Mouse (Mus musculus) kidney, embryonic 16.5 days (tissue): ENCODE measurements around the gene Fam172a. TPM values are rescaled to one million over a fixed set of nuclear protein-coding genes. Genes with fewer than 3 reads are reported as not detected.

ENCODE experiments used
- ATAC-seq: fragments of 200-750 bp; cut with Nextera tagmentation; 2 replicates; pipeline ENCODE4 v1.8.0; 2017; ENCODE audit warnings: moderate TSS enrichment; ENCODE audit not compliant: low FRiP score, low TSS enrichment
- H3K27ac ChIP-seq: fragments of 300-500 bp; sonication (generic); 2 replicates; pipeline ENCODE4 v1.5.1; 2014; ENCODE audit warnings: low read length
- H3K27me3 ChIP-seq: fragments of 300-500 bp; sonication (generic); 2 replicates; pipeline ENCODE4 v1.6.1; 2014; ENCODE audit warnings: low read length, control low read depth, mixed read lengths; ENCODE audit not compliant: insufficient read depth
- H3K36me3 ChIP-seq: fragments of 300-500 bp; sonication (generic); 2 replicates; pipeline ENCODE4 v1.6.1; 2014; ENCODE audit warnings: low read length, control low read depth, mixed read lengths; ENCODE audit not compliant: insufficient read depth
- H3K4me1 ChIP-seq: fragments of 300-500 bp; sonication (generic); 2 replicates; pipeline ENCODE4 v1.6.1; 2014; ENCODE audit warnings: low read length, control low read depth, mixed read lengths; ENCODE audit not compliant: insufficient read depth
- H3K4me2 ChIP-seq: fragments of 300-500 bp; sonication (generic); replicated peaks from 2 replicates; pipeline ENCODE4 v1.6.1; 2014; ENCODE audit warnings: low read depth, low read length
- H3K4me3 ChIP-seq: fragments of 300-500 bp; sonication (generic); 2 replicates; pipeline ENCODE4 v1.5.1; 2014; ENCODE audit warnings: mild to moderate bottlenecking, low read length
- H3K9ac ChIP-seq: fragments of 300-500 bp; sonication (generic); replicated peaks from 2 replicates; pipeline ENCODE4 v1.6.1; 2014; ENCODE audit warnings: low read length
- H3K9me3 ChIP-seq: fragments of 300-500 bp; sonication (generic); 2 replicates; pipeline ENCODE4 v1.6.1; 2016; ENCODE audit warnings: low read length, control low read depth
- WGBS: fragments of 180-500 bp; shearing (Covaris S2); extraction: QIAGEN DNeasy Blood & Tissue Kit; methylation state at CpG from one replicate; pipeline ENCODE4 v1.1.7; 2014; 5-methylcytosine and 5-hydroxymethylcytosine counted together
- polyA plus RNA-seq: library from polyadenylated mRNA; unstranded; fragments of >200 nt; fragmentation: Nextera tagmentation; extraction: Ambion mirVana; gene quantifications from 2 replicates; pipeline ENCODE4 v1.2.1, GENCODE M21; 2015

The Fam172a gene
- polyA plus RNA-seq, 1 experiment from 2014 or later = 23.3 TPM

DNA sequence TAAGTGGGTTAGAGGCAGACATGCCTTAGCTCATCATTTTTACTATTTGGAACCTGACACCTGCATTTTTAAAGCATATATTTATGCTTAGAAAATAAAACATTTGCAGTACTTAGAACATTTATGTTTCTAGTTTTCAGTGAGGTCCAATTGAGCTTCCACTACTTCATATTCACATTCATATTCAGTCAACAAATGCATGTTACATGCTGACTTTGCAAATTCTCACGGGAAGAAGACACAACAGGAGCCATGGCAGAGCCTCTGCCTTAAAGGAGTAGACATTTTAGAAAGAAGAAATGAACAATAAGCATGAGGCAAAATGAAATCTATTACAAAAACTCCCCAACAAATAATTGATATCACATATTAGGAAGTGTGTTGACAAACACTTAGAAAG lies 416.9 kb downstream of the Fam172a start:
- H3K4me2 ChIP-seq = no peak overlapping the region
- H3K9me3 ChIP-seq = no peaks in the 10 kb centered on the region
- ATAC-seq = no peak
- WGBS = 84% methylated on average over 1 of the region's 1 CpGs
- no peak overlapping the region for H3K27ac ChIP-seq
- no peaks in the 10 kb centered on the region for H3K4me1 ChIP-seq
- no peak overlapping the region for H3K4me3 ChIP-seq
- no peaks in the 10 kb centered on the region for H3K27me3 ChIP-seq
- no peaks in the 10 kb centered on the region for H3K36me3 ChIP-seq
- no peak overlapping the region for H3K9ac ChIP-seq

DNA sequence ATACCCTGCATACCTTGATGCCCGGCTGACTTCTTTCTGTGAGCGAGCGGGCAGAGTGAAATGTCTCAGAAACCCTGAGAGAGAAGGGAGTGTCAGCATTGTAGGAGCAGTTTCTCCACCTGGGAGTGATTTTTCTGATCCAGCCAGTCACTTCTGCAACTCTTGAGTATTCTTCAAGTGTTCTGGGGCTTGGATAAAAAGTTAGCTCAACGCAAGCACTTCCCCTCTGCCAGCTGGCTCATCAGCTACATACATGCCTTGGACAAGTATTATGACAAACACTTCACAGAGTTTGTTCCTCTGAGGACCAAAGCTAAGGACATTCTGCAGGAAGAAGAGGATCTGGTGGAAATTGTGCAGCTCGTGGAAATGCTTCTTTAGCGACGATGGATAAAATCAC lies 420.2 kb downstream of the Fam172a start:
- 95% methylated on average over 7 of the region's 7 CpGs for WGBS
- no peak for ATAC-seq
- H3K4me1 ChIP-seq = no peaks in the 10 kb centered on the region
- no peak overlapping the region for H3K9ac ChIP-seq
- H3K27me3 ChIP-seq = no peaks in the 10 kb centered on the region
- H3K36me3 ChIP-seq = no peaks in the 10 kb centered on the region
- no peaks in the 10 kb centered on the region for H3K9me3 ChIP-seq
- H3K27ac ChIP-seq = no peak overlapping the region
- H3K4me2 ChIP-seq = no peak overlapping the region
- no peak overlapping the region for H3K4me3 ChIP-seq

DNA sequence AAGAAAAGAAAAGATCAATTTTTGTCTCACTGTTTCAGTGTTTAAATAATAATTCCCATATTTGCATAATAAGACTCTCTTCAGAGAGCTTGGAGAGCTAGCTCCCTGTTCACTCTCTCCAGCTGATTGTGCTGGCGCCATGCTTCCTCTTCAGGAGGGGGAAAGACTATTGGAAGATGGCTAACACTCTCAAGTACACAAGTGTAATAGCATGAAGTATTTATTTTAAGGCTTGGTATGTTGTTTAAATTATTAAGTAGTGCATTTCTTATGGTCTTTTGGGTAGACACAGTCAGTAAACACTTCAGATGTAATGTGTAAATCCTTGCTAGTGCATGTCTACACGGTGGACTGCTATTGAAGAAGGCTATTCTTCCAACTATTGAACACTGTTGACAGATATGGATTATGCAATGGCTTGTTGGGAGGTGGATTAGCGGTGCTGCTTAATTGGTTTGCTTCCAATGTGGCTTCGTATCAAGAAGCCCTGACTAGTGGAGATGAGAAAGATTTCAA lies 422.1 kb downstream of the Fam172a start:
- Histone ChIP-seq H3K4me2 (no peak overlapping the region), H3K36me3 (no peaks in the 10 kb centered on the region), H3K9me3 (no peaks in the 10 kb centered on the region), H3K4me1 (no peaks in the 10 kb centered on the region), H3K27me3 (no peaks in the 10 kb centered on the region), H3K27ac (no peak overlapping the region), H3K4me3 (no peak overlapping the region), H3K9ac (no peak overlapping the region)
- WGBS = 89% methylated on average over 4 of the region's 4 CpGs
- ATAC-seq = no peak

DNA sequence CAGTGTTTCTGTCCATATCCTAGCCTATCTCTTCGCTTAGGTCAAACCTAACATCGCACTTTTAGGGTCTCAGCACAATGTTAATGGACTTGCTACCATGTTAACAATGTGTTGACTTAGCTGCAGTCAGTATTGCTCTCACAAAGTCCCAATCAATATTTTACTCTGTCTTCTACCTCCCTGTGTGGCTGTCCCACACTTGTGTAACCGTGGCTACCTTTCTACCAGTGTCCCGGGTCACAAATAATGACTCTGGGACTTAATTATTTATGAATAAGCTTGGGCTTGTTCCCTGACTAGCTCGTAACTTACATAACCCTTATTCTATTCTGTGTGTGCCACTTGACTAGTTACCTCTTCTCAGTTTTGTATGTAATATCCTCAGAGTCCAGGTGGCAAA lies 455.6 kb downstream of the Fam172a start:
- H3K27ac ChIP-seq = no peak overlapping the region
- H3K9ac ChIP-seq = no peak overlapping the region
- no peak overlapping the region for H3K4me3 ChIP-seq
- H3K36me3 ChIP-seq = no peaks in the 10 kb centered on the region
- H3K4me2 ChIP-seq = no peak overlapping the region
- no peaks in the 10 kb centered on the region for H3K27me3 ChIP-seq
- H3K9me3 ChIP-seq = no peaks in the 10 kb centered on the region
- 84% methylated on average over 5 of the region's 5 CpGs for WGBS
- ATAC-seq = no peak
- no peaks in the 10 kb centered on the region for H3K4me1 ChIP-seq

DNA sequence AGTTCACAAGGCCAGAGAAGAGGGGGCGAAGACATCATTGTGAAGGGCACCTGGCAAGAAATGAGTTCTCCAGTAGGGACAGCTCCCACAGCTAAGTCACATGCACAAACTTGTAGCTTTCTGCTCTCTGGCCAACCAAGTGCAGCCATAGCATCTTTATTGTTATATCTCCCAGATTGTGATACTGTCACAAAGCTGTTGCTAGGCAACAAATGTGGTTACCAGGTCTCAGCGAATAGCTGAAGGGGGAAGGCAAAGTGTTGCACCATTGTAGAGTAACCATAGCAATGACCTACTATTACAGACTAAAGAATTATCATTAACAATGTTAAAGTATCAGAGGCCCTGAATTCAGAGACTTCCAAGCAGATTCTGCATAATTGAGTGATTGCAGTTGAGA lies 460.3 kb downstream of the Fam172a start:
- WGBS = 46% methylated on average over 2 of the region's 2 CpGs
- Histone ChIP-seq H3K27me3 (peaks cover 19% of the 10 kb centered on the region), H3K27ac (no peak overlapping the region), H3K4me1 (peaks cover 9% of the 10 kb centered on the region; the same call in 1 of the 2 replicates), H3K4me3 (no peak overlapping the region), H3K36me3 (no peaks in the 10 kb centered on the region), H3K4me2 (no peak overlapping the region), H3K9ac (no peak overlapping the region), H3K9me3 (no peaks in the 10 kb centered on the region)
- no peak for ATAC-seq

DNA sequence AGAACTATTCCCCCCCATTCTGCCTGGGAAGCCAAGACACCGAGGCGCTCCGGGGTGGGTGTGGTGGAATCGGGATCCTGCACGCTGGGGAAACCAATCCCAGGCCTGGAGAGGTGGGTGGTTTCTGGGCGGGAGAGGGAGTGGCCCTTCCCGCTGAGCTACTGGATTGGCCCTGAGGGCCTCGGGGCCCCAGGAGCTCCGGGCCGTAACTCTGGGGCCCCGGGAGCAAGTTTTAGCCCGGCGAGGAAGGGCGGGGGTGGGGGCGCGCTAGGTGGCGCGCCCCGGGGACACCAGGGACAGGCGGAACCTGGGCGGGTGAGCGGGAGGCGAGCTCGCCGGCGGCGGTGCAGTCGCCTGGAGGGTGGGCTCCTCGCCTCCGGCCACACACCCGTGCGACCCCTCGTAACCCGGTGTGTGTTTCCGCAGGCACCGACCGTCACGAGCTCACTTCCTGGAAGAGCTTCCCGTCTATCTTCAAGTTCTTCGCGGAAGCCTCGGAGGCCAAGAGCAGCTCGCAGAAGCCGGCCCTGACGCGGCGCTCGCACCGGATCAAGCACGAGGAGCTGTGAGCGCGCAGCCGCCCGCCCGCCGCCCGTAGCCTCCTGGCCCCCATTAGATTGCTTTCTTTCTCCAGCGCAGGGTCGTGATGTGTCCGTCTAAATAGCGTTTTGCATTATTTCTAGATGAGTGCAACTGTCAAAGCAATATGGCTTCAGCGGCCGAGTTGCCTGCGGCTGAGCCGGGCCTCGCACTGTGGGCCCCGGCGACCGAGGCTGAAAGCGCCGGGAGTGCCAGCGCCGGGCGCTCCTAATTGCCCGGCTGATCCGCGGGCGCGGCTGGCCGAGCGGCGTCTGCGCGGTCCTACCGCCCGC lies 461.5 kb downstream of the Fam172a start:
- Histone ChIP-seq H3K27ac (0 out of 2 replicates have a peak overlapping the region, but pooled peaks have one; percentile 10), H3K36me3 (no peaks in the 10 kb centered on the region)

DNA sequence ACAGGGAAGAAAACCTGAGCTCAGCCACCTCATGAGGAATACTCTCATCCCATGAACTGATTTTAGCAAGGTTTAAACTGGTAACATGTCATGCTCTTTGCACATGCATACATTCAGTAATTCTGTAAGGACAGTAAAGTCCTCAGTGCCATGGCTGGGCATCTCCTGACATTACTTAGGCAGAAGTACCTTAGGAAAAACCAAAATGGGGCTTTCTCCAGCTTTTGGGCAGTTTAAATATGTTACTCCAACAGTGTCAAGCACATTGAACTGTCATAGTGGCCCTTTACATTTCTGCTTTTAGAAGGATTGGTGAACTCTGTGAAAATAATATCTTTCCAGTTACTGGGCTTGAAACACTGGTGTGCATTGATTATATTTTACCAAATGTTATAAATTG lies 463.1 kb downstream of the Fam172a start:
- ATAC-seq = no peak
- Histone ChIP-seq H3K27me3 (peaks cover 37% of the 10 kb centered on the region), H3K4me3 (no peak overlapping the region), H3K9me3 (no peaks in the 10 kb centered on the region), H3K27ac (no peak overlapping the region), H3K36me3 (no peaks in the 10 kb centered on the region), H3K4me2 (no peak overlapping the region), H3K4me1 (peaks cover 9% of the 10 kb centered on the region; the same call in 1 of the 2 replicates), H3K9ac (no peak overlapping the region)

More for the DNA sequence above, 461.5 kb downstream of the Fam172a start:
- under 1% methylated on average over 84 of the region's 86 CpGs for WGBS
- peak; percentile 97 for ATAC-seq
- Histone ChIP-seq H3K9me3 (no peaks in the 10 kb centered on the region), H3K4me1 (peaks cover 9% of the 10 kb centered on the region; the same call in 1 of the 2 replicates), H3K4me2 (peak overlapping the region; percentile 99), H3K27me3 (peaks cover 30% of the 10 kb centered on the region), H3K9ac (peak overlapping the region; percentile 72), H3K4me3 (peak overlapping the region; percentile 73)

DNA sequence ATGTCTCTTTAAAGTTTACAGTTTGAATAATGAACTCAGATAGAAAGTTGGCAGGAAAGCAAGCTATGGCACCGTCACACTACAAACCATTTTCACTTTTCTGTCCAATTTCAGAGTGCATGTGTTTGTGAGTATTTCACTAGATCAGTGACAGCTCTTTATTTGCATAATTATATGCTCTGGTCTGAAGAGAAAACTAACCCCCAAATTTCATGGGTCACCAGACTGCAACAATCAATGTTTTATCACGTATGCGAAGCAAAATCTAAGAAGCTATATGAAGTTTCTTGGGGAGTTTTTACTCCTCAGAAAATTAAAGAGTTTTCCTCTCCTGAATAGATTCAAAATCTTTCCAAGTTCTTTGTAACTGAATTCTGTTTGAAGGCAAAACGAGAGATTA lies 466.3 kb downstream of the Fam172a start:
- no peak overlapping the region for H3K4me3 ChIP-seq
- H3K4me1 ChIP-seq = peaks cover 6% of the 10 kb centered on the region; the same call in 1 of the 2 replicates
- H3K9ac ChIP-seq = no peak overlapping the region
- H3K9me3 ChIP-seq = no peaks in the 10 kb centered on the region
- H3K36me3 ChIP-seq = no peaks in the 10 kb centered on the region
- H3K27ac ChIP-seq = no peak overlapping the region
- H3K27me3 ChIP-seq = peaks cover 65% of the 10 kb centered on the region
- 45% methylated on average over 4 of the region's 4 CpGs for WGBS
- no peak for ATAC-seq
- H3K4me2 ChIP-seq = no peak overlapping the region

DNA sequence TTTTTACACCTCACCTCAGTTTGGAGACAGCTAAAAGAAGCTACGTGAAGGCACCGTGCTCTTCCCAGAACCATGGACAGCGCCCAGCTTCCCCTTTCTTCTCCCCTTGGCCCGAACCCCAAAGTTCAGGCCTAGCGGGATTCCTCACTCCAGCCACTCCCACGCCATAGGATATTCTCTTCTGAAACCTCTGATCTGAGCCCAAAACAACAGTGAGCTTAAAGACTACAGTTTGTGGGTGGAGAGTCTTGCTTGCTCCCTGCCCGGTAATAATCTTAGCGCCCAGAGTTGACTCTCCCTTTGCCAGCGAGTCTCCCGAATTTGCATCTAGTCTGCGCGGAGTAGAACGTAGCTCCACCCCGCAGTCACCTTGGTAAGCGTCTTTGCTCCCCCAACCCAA lies 469.5 kb downstream of the Fam172a start:
- Histone ChIP-seq H3K4me3 (0 out of 2 replicates have a peak overlapping the region, but pooled peaks have one; percentile 9), H3K27me3 (peaks cover 72% of the 10 kb centered on the region), H3K9me3 (no peaks in the 10 kb centered on the region), H3K4me1 (no peaks in the 10 kb centered on the region), H3K36me3 (no peaks in the 10 kb centered on the region), H3K27ac (no peak overlapping the region), H3K4me2 (0 out of 2 replicates have a peak overlapping the region, but pooled peaks have one; percentile 21), H3K9ac (no peak overlapping the region)
- peak; percentile 35; the same call in 1 of the 2 replicates for ATAC-seq
- WGBS = under 1% methylated on average over 15 of the region's 15 CpGs
